Mouse (Mus musculus): Measurements from ENCODE around the gene Endou.

- TF ChIP-seq GATA1 (IDR thresholded peaks at IDR 0.05; ENCODE audit: low read length) (no peak), TAL1 (IDR thresholded peaks at IDR 0.05; ENCODE audit: low read length) (no peak)
Measured at GRCm38 (mm10) chr15:97717861-97718534, 13.1 kb downstream of the Endou start.
